Comparison of ENCODE assay signal across 13 mouse cellular contexts in the genomic region with DNA sequence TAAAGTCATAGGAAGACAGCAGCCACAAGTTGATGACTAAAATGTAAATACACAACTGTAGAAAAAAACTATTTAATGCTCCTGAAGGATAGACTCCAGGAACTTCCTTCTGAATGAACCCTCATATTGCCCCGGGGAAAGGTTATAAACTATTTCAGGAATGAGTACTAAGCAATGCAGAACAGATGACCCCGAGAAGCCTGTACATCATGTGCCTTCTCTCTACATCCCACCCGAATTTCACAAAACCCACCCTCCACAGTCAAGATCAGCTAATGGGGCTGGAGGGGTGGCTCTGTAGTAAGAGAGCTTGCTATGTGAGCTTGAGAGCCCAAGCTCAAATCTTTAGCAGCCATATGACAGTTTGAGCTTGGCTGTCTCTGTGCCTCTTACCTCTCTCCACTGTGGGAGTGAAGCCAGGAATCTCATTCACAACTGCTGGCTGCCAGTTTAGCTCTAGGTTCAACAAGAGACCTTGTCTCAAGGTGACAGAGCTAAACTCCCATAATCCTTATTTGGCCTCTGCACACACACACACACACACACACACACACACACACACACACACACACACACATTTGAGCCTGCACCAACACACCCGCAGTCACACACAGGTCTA. TPM values are rescaled to one million over a fixed set of nuclear protein-coding genes. Genes with fewer than 3 reads are reported as not detected.
DNase-seq lines count a peak whose midpoint lies in the region; ATAC-seq and TF ChIP-seq lines count a peak whose summit lies in the region.
"Had no signal": no experiment of that assay in that cellular context is flagged by ENCODE, and none has a peak within 500 bp of the region (broad histone marks: within the 10 kb centered on the region; RNA-seq: fewer than 3 reads in every experiment).

No protein-coding gene starts in this region.

- H3K4me3 ChIP-seq in heart, adult 2 months, result no peak overlapping the region
- H3K4me3 ChIP-seq in heart, embryonic 14.5 days (ENCODE audit: control insufficient read depth in 1 of 2, insufficient read depth in 1 of 2, low read depth in 1 of 2, low read length in 2 of 2), result no peak overlapping the region
- H3K4me3 ChIP-seq: left cerebral cortex, adult 2 months had no signal

- no peak for TF ChIP-seq POLR2A in heart, adult 2 months (IDR thresholded peaks at IDR 0.05; ENCODE audit: insufficient read depth, low read depth, low read length)

- H3K79me2 ChIP-seq in heart, adult 2 months (replicated peaks; ENCODE audit: control insufficient read depth, insufficient read depth, low read length), result no peaks in the 10 kb centered on the region

- ATAC-seq in heart, embryonic 14.5 days (ENCODE audit: insufficient number of reproducible peaks, insufficient read depth, low FRiP score, low read depth), result peak; percentile 59; the same call in 1 of the 2 replicates
- ATAC-seq: CD4-positive, CD25-positive, alpha-beta regulatory T cell, adult 4 months had no signal

- 53% methylated on average over 4 of the region's 4 CpGs for WGBS in heart, adult 2 months
- WGBS in heart, embryonic 14.5 days, result 34% methylated on average over 4 of the region's 4 CpGs

- TF ChIP-seq EP300 in heart, adult 2 months (IDR thresholded peaks at IDR 0.05; ENCODE audit: insufficient read depth, low read depth, low read length), result no peak

- H3K9ac ChIP-seq in heart, adult 2 months (ENCODE audit: low read depth, low read length), result no peak overlapping the region
- no peak overlapping the region for H3K9ac ChIP-seq in heart, embryonic 14.5 days (ENCODE audit: low read length)
- H3K9ac ChIP-seq: hindbrain, embryonic 14.5 days had no signal

- DNase-seq in heart, adult 2 months, result peak; percentile 30 to 53
- no peak for DNase-seq in heart, postnatal 25 days (ENCODE audit: low spot score)
- peak; percentile 1 for DNase-seq in adrenal gland, postnatal 25 days
- DNase-seq in kidney, postnatal 25 days, result peak; percentile 19 to 43
- DNase-seq in testis, postnatal 14 days (ENCODE audit: low spot score), result no peak
- no peak for DNase-seq in embryo, embryonic 10 days (ENCODE audit: low spot score)
- DNase-seq: cerebellum, adult 11-12 months; embryo, embryonic 11 days; right cerebral cortex, postnatal 14 days had no signal

- no peak overlapping the region for H3K27ac ChIP-seq in heart, adult 2 months
- peak overlapping the region; percentile 33 to 78; a peak in 3 of 4 replicates for H3K27ac ChIP-seq in heart, embryonic 14.5 days (replicated peaks in 1 of 2; ENCODE audit: control insufficient read depth in 1 of 2, insufficient read depth in 1 of 2, low read depth in 2 of 2, low read length in 2 of 2)
- H3K27ac ChIP-seq: hindbrain, embryonic 14.5 days; left cerebral cortex, adult 2 months had no signal

- intact Hi-C loops in heart, adult 2 months (cut with DNase I), result no loop called here
- intact Hi-C loops in heart, postnatal 25 days (cut with DNase I), result no loop called here

- no peaks in the 10 kb centered on the region for H3K36me3 ChIP-seq in heart, adult 2 months (ENCODE audit: control insufficient read depth, insufficient read depth, low read length)
- no peaks in the 10 kb centered on the region for H3K36me3 ChIP-seq in heart, embryonic 14.5 days (ENCODE audit: control insufficient read depth, insufficient read depth, low read length)

- H3K4me2 ChIP-seq in heart, embryonic 14.5 days (ENCODE audit: low read length), result no peak overlapping the region
- H3K4me2 ChIP-seq: hindbrain, embryonic 14.5 days had no signal

- no peaks in the 10 kb centered on the region for H3K4me1 ChIP-seq in heart, adult 2 months (ENCODE audit: control insufficient read depth, insufficient read depth, low read length)
- H3K4me1 ChIP-seq in heart, embryonic 14.5 days (ENCODE audit: control insufficient read depth in 2 of 2, insufficient read depth in 2 of 2, low read length in 2 of 2), result peaks cover 2 to 4% of the 10 kb centered on the region in 2 experiments; a peak in 1 of 4 replicates

- no peaks in the 10 kb centered on the region for H3K9me3 ChIP-seq in heart, embryonic 14.5 days (ENCODE audit: control insufficient read depth, low read length)

- no peak for TF ChIP-seq CTCF in heart, adult 2 months (IDR thresholded peaks at IDR 0.05)

- H3K27me3 ChIP-seq in heart, adult 2 months (ENCODE audit: control insufficient read depth, insufficient read depth, low read length), result no peaks in the 10 kb centered on the region
- H3K27me3 ChIP-seq in heart, embryonic 14.5 days (ENCODE audit: control insufficient read depth, insufficient read depth, low read length), result no peaks in the 10 kb centered on the region

RNA-seq across cellular contexts. Expression of a gene that starts 54.9 kb away (rescaled TPM):
- 1 to 10 TPM; 5.6 to 7.4 TPM for total RNA-seq in heart, adult 2 months (2021)
- polyA plus RNA-seq in heart, adult 2 months (2012; rRNA removed), result 5.1 TPM in 2 replicates
- total RNA-seq in heart, postnatal 25 days (2021), result 1 to 10 TPM; 3.5 to 4.4 TPM
- 33.1 and 40.2 TPM in 2 replicates for total RNA-seq in adrenal gland, postnatal 25 days (2021)
- 16.4 and 18.9 TPM in 2 replicates for polyA plus RNA-seq in heart, embryonic 14.5 days (2014; fragmentation: Nextera tagmentation; extraction: Ambion mirVana)
- polyA plus RNA-seq: CD4-positive, CD25-positive, alpha-beta regulatory T cell, adult 4 months had no signal

Comparison
In these comparisons a context has a peak if more than half of its experiments do, and no peak if none do; other contexts are left out.
1. DNase-seq: peak in heart, adult 2 months (2 of 2), adrenal gland, postnatal 25 days (single experiment) and kidney, postnatal 25 days (2 of 2); none in heart, postnatal 25 days (single experiment), testis, postnatal 14 days (single experiment) and embryo, embryonic 10 days (single experiment).